Mouse (Mus musculus) megakaryocyte progenitor cell, adult 5-6 weeks (primary cell): ENCODE results near the gene H2al2a. TPM values are rescaled to one million over a fixed set of nuclear protein-coding genes. Genes with fewer than 3 reads are reported as not detected.
A peak's percentile ranks its signal among the peaks of the same experiment; 100 is the strongest.
"Not testable (repeated sequence)": the region's sequence is repeated elsewhere in the genome, so short reads cannot be mapped to it uniquely, and the experiment has no call there.

Experiments
- ATAC-seq: replicated peaks from 2 replicates; pipeline ENCODE4 v1.8.0; 2016; ENCODE audit warnings: mild to moderate bottlenecking, moderate TSS enrichment, inconsistent platforms; ENCODE audit not compliant: poor library complexity
- total RNA-seq, 2 experiments: library from RNA; stranded (forward) in 1 of 2; stranded (reverse) in 1 of 2; fragments of 157-497, 149-512 nt in 1 of 2; fragments of 200-1000 nt in 1 of 2; gene quantifications; 2 replicates each; pipeline versions ENCODE4 v1.2.3 to v1.2.4; 2015 to 2017

The H2al2a gene
- total RNA-seq, 2 experiments from 2014 or later: not detected

DNA sequence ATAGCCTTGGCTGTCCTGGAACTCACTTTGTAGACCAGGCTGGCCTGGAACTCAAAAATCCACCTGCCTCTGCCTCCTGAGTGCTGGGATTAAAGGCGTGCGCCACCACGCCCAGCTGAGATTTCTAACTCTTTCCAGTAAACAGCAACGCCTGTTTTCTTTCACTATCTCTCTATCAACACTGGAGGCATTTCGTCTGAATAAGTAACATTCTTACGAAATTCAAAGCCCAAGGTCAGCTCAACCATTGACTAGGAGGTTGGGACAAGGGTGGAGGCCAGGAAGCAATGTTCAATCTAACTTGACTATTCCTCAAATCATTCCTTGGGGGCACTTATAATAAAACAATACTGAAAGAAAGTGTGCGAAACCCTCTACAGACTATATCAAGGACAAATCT lies 18.5 kb downstream of the H2al2a start:
- not testable (repeated sequence) for ATAC-seq

DNA sequence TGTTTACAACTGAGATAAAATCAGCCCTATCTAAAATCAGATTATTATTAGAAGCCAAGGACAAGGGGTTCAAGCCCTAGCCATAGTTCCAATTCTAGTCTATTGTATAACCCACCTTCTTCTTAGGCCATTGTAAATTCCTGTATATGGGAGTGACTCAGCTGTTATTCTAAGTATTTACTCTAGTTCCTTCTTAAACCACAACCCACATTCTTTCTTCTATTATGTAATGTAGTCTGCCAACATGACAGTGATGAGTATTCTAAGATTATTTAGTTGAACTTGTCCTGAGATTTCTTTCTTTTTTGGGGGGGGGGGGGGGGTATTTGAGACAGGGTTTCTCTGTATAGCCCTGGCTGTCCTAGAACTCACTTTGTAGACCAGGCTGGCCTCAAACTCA lies 19.1 kb downstream of the H2al2a start:
- ATAC-seq: not testable (repeated sequence)

DNA sequence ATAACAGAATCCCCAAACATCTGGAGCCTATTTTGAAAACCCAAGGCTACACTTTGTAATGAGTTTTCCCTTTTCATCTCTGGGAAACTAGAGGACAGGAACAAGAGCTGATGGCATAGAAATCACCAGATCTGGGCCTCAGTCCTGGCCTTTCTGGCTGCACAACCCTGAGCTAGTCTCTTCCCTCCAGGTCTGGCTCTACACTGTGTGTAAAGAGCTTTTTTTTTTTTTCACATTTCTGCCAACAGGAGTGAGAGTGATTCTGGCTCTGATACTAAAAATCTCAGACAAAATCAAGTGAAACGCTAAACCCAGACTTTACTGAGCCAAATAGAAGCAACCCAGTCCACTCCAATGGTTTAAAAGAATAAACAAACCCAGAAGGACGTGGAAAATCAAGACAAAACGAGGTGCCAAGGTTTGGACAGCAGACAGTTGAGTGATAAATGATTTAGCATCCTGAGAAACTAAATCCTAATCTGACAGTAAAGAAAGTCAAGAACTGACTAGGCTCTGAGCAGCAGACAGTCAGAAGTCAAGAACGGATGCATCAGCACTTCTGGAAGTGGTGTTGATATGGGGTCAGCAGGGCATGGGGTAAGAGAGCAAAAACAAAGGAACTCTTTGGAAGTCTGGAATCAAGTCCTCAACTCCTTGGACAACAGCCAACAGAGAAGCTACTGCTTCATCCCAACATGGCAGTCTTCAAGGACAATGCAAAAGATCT lies 21.0 kb downstream of the H2al2a start:
- ATAC-seq: no peak

DNA sequence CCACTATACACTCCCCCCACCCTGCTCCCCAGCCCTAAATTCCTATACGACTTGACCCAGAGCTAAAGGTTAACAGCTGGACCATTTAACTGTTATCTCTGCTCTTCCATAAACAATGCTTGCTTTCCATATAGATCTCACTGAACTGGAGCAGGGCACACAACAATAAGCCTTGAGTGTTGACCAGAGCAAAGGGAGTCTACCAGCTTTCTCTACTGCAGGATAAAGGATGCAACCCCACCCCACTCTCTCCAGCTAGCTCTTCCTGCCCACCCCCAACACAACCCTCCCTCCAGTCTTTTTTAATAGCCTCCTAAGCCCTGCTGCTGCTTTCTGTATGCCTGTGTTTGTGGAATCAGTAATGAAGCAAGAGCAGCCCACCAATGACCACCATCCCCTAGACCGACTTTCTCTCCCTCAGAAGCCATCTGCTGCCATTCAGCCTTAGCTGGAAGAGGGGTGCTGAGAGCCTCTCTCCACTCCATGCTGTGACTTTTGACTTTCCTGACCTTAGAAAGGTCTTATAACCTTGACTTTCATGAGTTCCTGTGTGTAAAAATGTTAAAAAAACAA lies 22.8 kb downstream of the H2al2a start:
- ATAC-seq: no peak

DNA sequence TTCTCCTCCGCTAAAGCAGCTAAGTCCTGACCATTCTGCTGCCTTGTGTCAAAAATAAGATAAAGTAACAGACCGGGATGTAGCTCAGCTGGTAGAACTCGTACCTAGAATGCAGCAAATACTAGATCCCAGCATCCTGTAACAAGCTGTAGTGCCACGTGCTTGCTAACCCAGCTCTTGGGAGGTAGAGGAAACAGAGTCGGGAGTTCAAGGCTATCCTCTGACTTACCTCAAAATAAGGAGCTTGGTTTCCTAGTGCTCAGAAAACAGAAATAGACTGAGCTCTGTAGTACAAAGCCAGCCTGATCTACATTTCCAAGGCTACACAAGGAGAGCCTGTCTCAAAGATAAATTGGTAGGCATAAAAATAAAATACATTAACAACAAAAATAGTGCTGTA lies 23.5 kb downstream of the H2al2a start:
- no peak for ATAC-seq

DNA sequence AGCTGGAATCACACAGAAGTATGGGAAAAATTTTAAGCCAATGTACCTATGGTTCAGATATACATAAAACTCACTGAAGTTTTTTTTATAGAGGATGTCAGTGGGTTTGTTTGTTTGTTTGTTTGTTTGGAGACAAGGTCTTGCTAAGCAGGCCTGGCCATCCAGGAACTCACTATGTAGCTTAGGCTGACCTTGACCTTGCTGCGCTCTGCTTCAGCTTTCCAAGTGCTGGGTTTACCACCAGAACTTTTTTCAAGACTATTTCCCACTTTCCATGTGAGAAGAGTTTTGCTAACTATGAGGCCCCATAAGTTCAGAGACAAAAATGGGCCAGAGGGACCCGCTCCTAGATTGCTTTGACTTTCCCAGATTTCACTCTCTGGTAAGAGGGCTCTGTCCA lies 23.9 kb downstream of the H2al2a start:
- no peak for ATAC-seq

DNA sequence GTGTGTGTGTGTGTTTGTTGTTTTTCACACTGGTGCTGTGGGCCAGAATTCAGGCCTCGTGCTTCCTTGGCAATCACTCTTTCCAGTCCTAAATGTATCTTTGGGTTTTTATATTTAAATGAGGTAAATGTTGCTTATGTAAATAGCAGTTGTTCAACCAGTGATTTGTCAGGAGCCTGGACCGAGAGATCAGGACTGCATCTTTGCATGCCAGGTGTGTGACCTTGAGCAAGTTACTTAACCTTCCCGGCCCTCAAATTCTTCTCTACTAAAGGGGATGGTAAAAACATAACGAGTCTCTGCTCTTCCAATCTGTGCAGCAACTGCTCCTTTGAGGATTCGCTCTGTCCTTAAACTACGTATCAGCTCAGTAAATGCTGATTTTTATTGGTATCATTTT lies 25.4 kb downstream of the H2al2a start:
- ATAC-seq: no peak

DNA sequence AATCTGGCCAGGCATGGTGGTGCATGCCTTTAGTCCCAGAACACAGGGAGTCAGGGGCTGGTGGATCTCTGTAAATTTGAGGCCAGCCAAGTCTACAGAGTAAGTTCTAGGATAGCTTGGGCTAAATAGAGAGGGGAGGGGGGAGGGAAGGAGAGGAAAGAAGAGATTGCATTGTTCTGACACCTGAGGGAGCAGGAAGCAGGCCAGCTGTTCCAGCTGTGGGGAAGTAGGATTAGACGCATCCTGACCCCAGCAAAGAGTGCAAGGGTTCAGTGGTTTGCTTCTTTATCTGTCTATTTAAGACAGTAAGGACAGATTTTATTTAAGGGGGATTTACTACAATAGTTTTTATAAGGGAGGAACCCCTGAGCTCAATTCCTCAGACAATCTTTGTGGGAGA lies 26.1 kb downstream of the H2al2a start:
- no peak for ATAC-seq

DNA sequence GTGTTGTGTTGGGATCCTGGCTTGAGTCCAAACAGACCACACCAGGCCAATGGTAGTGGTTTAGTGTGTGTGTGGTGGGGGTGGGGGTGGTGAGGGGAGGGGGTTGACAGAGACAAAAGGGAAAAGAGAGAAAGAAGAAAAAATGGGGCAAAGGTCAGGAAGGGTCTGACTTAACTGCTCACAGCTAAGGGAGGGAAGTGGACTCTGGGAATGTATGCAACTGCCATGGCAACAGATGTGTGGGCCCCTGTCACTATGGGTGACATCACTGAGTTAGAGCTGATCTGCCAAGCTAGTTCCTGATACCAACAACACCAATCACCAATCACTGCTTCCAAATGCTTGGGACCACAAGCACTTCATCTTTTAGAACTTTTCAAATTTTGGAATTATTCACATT lies 26.6 kb downstream of the H2al2a start:
- ATAC-seq: peak; percentile 42; the same call in 1 of the 2 replicates

DNA sequence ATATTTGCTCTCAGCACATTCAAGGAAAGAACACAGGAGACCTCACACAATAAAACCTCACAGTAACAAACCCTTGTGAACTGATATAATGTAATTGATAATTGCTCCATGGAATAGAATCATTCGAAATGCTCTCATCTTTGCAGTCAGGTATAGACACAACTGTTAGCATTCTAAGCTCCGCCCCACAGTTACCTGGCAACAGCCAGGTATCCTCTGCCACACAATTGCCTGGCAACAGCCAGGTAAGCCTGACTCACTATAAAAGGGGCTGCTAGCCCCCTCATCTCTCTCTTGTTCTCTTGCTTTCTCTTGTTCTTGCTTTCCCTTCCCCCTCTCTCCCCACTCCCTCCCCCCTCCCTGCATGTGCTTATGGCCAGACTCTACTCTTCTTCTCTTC lies 28.2 kb downstream of the H2al2a start:
- ATAC-seq: no peak

DNA sequence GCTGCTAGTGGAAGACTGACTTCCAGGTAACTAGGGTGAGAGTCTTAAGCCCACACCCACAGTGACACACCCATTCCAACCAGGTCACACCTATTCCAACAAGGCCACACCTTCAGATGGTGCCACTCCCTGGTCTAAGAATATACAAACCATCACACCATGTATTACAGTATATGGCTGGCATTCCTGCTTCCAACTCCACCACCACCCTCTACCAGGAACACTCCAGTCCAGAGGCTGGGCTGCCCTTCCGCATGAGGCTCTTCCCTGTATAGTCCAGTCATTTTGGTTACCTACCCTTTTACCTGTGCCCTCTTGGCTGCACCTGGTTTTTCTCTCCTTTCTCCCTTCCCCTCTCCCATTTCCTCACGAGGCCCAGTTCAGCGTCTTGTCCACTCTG lies 28.7 kb downstream of the H2al2a start:
- ATAC-seq: not testable (repeated sequence)

DNA sequence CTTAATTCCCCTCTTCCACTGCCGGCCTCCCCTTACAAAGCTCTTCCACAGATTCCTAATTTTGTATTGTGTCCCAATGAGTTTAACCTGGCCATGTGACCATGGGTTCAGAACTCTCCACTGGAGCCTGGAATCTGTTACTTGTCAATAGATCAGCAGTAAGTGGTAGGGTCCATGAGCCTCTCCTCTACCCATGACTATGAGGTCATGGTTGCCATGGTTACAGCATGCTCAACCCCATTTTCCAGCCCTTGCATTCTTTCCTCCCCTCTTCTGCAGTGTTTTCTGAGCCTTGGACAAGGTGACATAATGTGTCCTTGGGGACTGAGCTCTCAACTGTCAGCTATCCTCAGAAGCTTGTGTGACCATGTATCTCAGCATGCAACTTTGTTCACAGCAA lies 37.3 kb downstream of the H2al2a start:
- ATAC-seq: no peak

DNA sequence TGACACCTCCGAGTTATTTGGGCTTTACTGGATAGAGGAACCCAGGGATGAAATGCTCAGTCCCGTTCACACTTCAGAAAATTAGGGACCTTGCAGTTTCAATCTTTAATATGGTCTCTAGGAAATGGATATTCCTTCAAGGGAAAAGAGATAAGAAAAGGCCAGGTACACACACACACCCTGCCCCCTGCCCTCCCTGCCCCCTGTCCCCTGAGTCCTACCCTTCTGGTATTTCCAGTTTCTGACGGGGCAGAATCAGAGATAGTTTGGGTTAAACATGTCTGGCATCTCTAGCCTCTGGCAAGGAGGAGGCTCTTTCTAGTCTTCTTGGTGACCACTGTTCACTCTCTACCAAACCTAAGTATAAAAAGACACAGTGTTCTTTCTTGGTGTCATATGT lies 49.9 kb downstream of the H2al2a start:
- no peak for ATAC-seq

Other genes with a start within 250 kb of the H2al2a start
- not detected in 2 replicates for gene A930004D18Rik, start 40.8 kb upstream of the H2al2a start, total RNA-seq (2015)
- gene A930004D18Rik, start 40.8 kb upstream of the H2al2a start, total RNA-seq (2017): not detected in 2 replicates
- not detected in 2 replicates for gene Skida1, start 52.1 kb upstream of the H2al2a start, total RNA-seq (2015)
- 0.14 TPM in 1 of 2 replicates, not detected in the other for gene Skida1, start 52.1 kb upstream of the H2al2a start, total RNA-seq (2017)
- gene Mllt10, start 58.3 kb upstream of the H2al2a start, total RNA-seq (2015): 62.3 and 96.1 TPM in 2 replicates
- 41.4 and 57.9 TPM in 2 replicates for gene Mllt10, start 58.3 kb upstream of the H2al2a start, total RNA-seq (2017)